Mouse (Mus musculus) midbrain, embryonic 14.5 days (tissue): ENCODE measurements at regions not wholly inside any gene's neighbourhood (a gene's known extent, or its start where the extent isn't known, plus 50 kb on each side); places are given as distances from the start of the nearest gene placed in this dataset.

Source experiments
- ATAC-seq: fragments of 200-750 bp; cut with Nextera tagmentation; 2 replicates; pipeline ENCODE4 v1.8.0; 2017; ENCODE audit warnings: moderate number of reproducible peaks, moderate library complexity; ENCODE audit not compliant: low FRiP score, low TSS enrichment
- DNase-seq: peaks from one replicate; pipeline ENCODE4 v3.0.0-alpha.2; 2015
- H3K27ac ChIP-seq: fragments of 300-500 bp; sonication (generic); replicated peaks from 2 replicates; pipeline ENCODE4 v1.5.1; 2014; ENCODE audit warnings: mild to moderate bottlenecking, low read depth, low read length, moderate library complexity
- H3K27me3 ChIP-seq: fragments of 300-500 bp; sonication (generic); 2 replicates; pipeline ENCODE4 v1.6.1; 2014; ENCODE audit warnings: low read length, control low read depth, mixed read lengths; ENCODE audit not compliant: control insufficient read depth, insufficient read depth
- H3K36me3 ChIP-seq: fragments of 300-500 bp; sonication (generic); 2 replicates; pipeline ENCODE4 v1.6.1; 2014; ENCODE audit warnings: low read length, control low read depth; ENCODE audit not compliant: control insufficient read depth, insufficient read depth
- H3K4me1 ChIP-seq: fragments of 300-500 bp; sonication (generic); 2 replicates; pipeline ENCODE4 v1.6.1; 2014; ENCODE audit warnings: mild to moderate bottlenecking, antibody characterized with exemption, low read length, control low read depth; ENCODE audit not compliant: control insufficient read depth, insufficient read depth
- H3K4me2 ChIP-seq: fragments of 300-500 bp; sonication (generic); 2 replicates; pipeline ENCODE4 v1.6.1; 2014; ENCODE audit warnings: mild to moderate bottlenecking, low read length, moderate library complexity
- H3K4me3 ChIP-seq: fragments of 300-500 bp; sonication (generic); replicated peaks from 2 replicates; pipeline ENCODE4 v1.5.1; 2014; ENCODE audit warnings: low read depth, low read length
- H3K9ac ChIP-seq: fragments of 300-500 bp; sonication (generic); replicated peaks from 2 replicates; pipeline ENCODE4 v1.6.1; 2014; ENCODE audit warnings: mild to moderate bottlenecking, low read length, moderate library complexity
- H3K9me3 ChIP-seq: fragments of 300-500 bp; sonication (generic); 2 replicates; pipeline ENCODE4 v1.6.1; 2016; ENCODE audit warnings: low read length, control low read depth, mixed read lengths; ENCODE audit not compliant: control insufficient read depth
- WGBS: fragments of 180-500 bp; shearing (Covaris S2); extraction: QIAGEN DNeasy Blood & Tissue Kit; methylation state at CpG from one replicate; pipeline ENCODE4 v1.1.7; 2014; 5-methylcytosine and 5-hydroxymethylcytosine counted together

GRCm38 (mm10) chr7:72027006-72027405 lies 279.4 kb downstream of the Mctp2 start:
- H3K27ac ChIP-seq, result no peak overlapping the region
- no peaks in the 10 kb centered on the region for H3K36me3 ChIP-seq
- no peak overlapping the region for H3K9ac ChIP-seq
- no peaks in the 10 kb centered on the region for H3K9me3 ChIP-seq
- H3K4me2 ChIP-seq, result no peak overlapping the region
- WGBS, result 72% methylated on average over 6 of the region's 6 CpGs
- H3K4me1 ChIP-seq, result no peaks in the 10 kb centered on the region
- ATAC-seq (no peak), DNase-seq (peak; percentile 44)
- H3K27me3 ChIP-seq, result no peaks in the 10 kb centered on the region
- no peak overlapping the region for H3K4me3 ChIP-seq

GRCm38 (mm10) chr7:72009115-72009514 lies 297.3 kb downstream of the Mctp2 start:
- Histone ChIP-seq H3K27ac (no peak overlapping the region), H3K9ac (no peak overlapping the region), H3K4me3 (no peak overlapping the region), H3K4me2 (no peak overlapping the region), H3K27me3 (no peaks in the 10 kb centered on the region), H3K9me3 (no peaks in the 10 kb centered on the region), H3K36me3 (no peaks in the 10 kb centered on the region), H3K4me1 (no peaks in the 10 kb centered on the region)
- ATAC-seq (no peak), DNase-seq (no peak)
- WGBS, result 94% methylated on average over 11 of the region's 11 CpGs

GRCm38 (mm10) chr7:72004311-72004710 lies 302.1 kb downstream of the Mctp2 start:
- Histone ChIP-seq H3K4me1 (no peaks in the 10 kb centered on the region), H3K4me3 (no peak overlapping the region), H3K9me3 (no peaks in the 10 kb centered on the region), H3K9ac (no peak overlapping the region), H3K4me2 (no peak overlapping the region), H3K27ac (no peak overlapping the region), H3K36me3 (no peaks in the 10 kb centered on the region), H3K27me3 (no peaks in the 10 kb centered on the region)
- no peak for DNase-seq
- ATAC-seq, result no peak
- WGBS, result 69% methylated on average over 3 of the region's 3 CpGs

GRCm38 (mm10) chr7:71992526-71992925 lies 313.9 kb downstream of the Mctp2 start:
- Histone ChIP-seq H3K9me3 (no peaks in the 10 kb centered on the region), H3K36me3 (no peaks in the 10 kb centered on the region), H3K27me3 (no peaks in the 10 kb centered on the region), H3K27ac (no peak overlapping the region), H3K4me1 (no peaks in the 10 kb centered on the region), H3K4me3 (no peak overlapping the region), H3K9ac (no peak overlapping the region), H3K4me2 (no peak overlapping the region)
- 87% methylated on average over 3 of the region's 3 CpGs for WGBS
- ATAC-seq (no peak), DNase-seq (no peak)

GRCm38 (mm10) chr7:71991835-71992234 lies 314.6 kb downstream of the Mctp2 start:
- ATAC-seq (no peak), DNase-seq (no peak)
- Histone ChIP-seq H3K9me3 (no peaks in the 10 kb centered on the region), H3K9ac (no peak overlapping the region), H3K4me1 (no peaks in the 10 kb centered on the region), H3K36me3 (no peaks in the 10 kb centered on the region), H3K27ac (no peak overlapping the region), H3K4me2 (no peak overlapping the region), H3K4me3 (no peak overlapping the region), H3K27me3 (no peaks in the 10 kb centered on the region)
- 93% methylated on average over 3 of the region's 3 CpGs for WGBS

- Histone ChIP-seq H3K9ac (no peak overlapping the region), H3K36me3 (no peaks in the 10 kb centered on the region), H3K4me2 (no peak overlapping the region), H3K9me3 (no peaks in the 10 kb centered on the region), H3K27me3 (no peaks in the 10 kb centered on the region), H3K4me3 (no peak overlapping the region), H3K4me1 (no peaks in the 10 kb centered on the region), H3K27ac (no peak overlapping the region)
- DNase-seq, result no peak
- 94% methylated on average over 4 of the region's 4 CpGs for WGBS
- no peak for ATAC-seq
Measured at GRCm38 (mm10) chr7:71991206-71991605, 315.2 kb downstream of the Mctp2 start.

GRCm38 (mm10) chr7:71966015-71966414 lies 340.4 kb downstream of the Mctp2 start:
- no peak for DNase-seq
- peaks cover under 1% of the 10 kb centered on the region; the same call in 1 of the 2 replicates for H3K4me1 ChIP-seq
- WGBS, result 78% methylated on average over 4 of the region's 4 CpGs
- ATAC-seq, result no peak
- H3K4me2 ChIP-seq, result no peak overlapping the region
- H3K9me3 ChIP-seq, result no peaks in the 10 kb centered on the region
- H3K27me3 ChIP-seq, result no peaks in the 10 kb centered on the region
- no peak overlapping the region for H3K27ac ChIP-seq
- H3K36me3 ChIP-seq, result no peaks in the 10 kb centered on the region
- no peak overlapping the region for H3K9ac ChIP-seq
- no peak overlapping the region for H3K4me3 ChIP-seq

- Histone ChIP-seq H3K27me3 (no peaks in the 10 kb centered on the region), H3K4me3 (no peak overlapping the region), H3K9me3 (no peaks in the 10 kb centered on the region), H3K9ac (no peak overlapping the region), H3K36me3 (no peaks in the 10 kb centered on the region), H3K4me2 (no peak overlapping the region), H3K4me1 (peaks cover 5% of the 10 kb centered on the region; the same call in 1 of the 2 replicates), H3K27ac (no peak overlapping the region)
- no peak for DNase-seq
- ATAC-seq, result no peak
- whole genome bisulfite sequencing, result 76% methylated on average over 4 of the region's 4 CpGs
Measured at GRCm38 (mm10) chr7:71963456-71963855, 343.0 kb downstream of the Mctp2 start.

- DNase-seq (no peak), ATAC-seq (no peak)
- WGBS, result 96% methylated on average over 3 of the region's 3 CpGs
- no peak overlapping the region for H3K9ac ChIP-seq
- H3K4me3 ChIP-seq, result no peak overlapping the region
- no peak overlapping the region for H3K27ac ChIP-seq
- no peaks in the 10 kb centered on the region for H3K36me3 ChIP-seq
- H3K27me3 ChIP-seq, result no peaks in the 10 kb centered on the region
- no peak overlapping the region for H3K4me2 ChIP-seq
- peaks cover 5% of the 10 kb centered on the region; the same call in 1 of the 2 replicates for H3K4me1 ChIP-seq
- no peaks in the 10 kb centered on the region for H3K9me3 ChIP-seq
Measured at GRCm38 (mm10) chr7:71962851-71963250, 343.6 kb downstream of the Mctp2 start.
